Mouse (Mus musculus) heart, embryonic 10.5 days (tissue): Measurements from ENCODE around the gene Gm28048. TPM values are rescaled to one million over a fixed set of nuclear protein-coding genes. Genes with fewer than 3 reads are reported as not detected.
A peak's percentile ranks its signal among the peaks of the same experiment; 100 is the strongest.

Source experiments
- DNase-seq: peaks from one replicate; pipeline ENCODE4 v3.0.0-alpha.2; 2017; ENCODE audit warnings: low spot score
- H3K27ac ChIP-seq: fragments of 300-500 bp; sonication (generic); 2 replicates; pipeline ENCODE4 v1.5.1; 2016; ENCODE audit warnings: mild to moderate bottlenecking
- H3K27me3 ChIP-seq: fragments of 300-500 bp; sonication (generic); 2 replicates; pipeline ENCODE4 v1.6.1; 2016; ENCODE audit warnings: mild to moderate bottlenecking; ENCODE audit not compliant: poor library complexity, insufficient read depth, severe bottlenecking
- H3K36me3 ChIP-seq: fragments of 300-500 bp; sonication (generic); 2 replicates; pipeline ENCODE4 v1.6.1; 2016; ENCODE audit warnings: mild to moderate bottlenecking, moderate library complexity
- H3K4me1 ChIP-seq: fragments of 300-500 bp; sonication (generic); 2 replicates; pipeline ENCODE4 v1.6.1; 2016; ENCODE audit warnings: mild to moderate bottlenecking
- H3K4me3 ChIP-seq: fragments of 300-500 bp; sonication (generic); 2 replicates; pipeline ENCODE4 v1.5.1; 2016; ENCODE audit warnings: mild to moderate bottlenecking, moderate library complexity
- H3K9me3 ChIP-seq: fragments of 300-500 bp; sonication (generic); 2 replicates; pipeline ENCODE4 v1.6.1; 2016; ENCODE audit warnings: mild to moderate bottlenecking, moderate library complexity
- WGBS: fragments of 180-500 bp; shearing (Covaris S2); methylation state at CpG from one replicate; pipeline ENCODE4 v1.1.7; 2016; 5-methylcytosine and 5-hydroxymethylcytosine counted together
- polyA plus RNA-seq: library from polyadenylated mRNA; unstranded; fragments of >200 nt; fragmentation: Nextera tagmentation; extraction: Ambion mirVana; gene quantifications from 2 replicates; pipeline ENCODE4 v1.2.1, GENCODE M21; 2016

The Gm28048 gene
- polyA plus RNA-seq, 1 experiment from 2014 or later: 8.3 TPM

- Histone ChIP-seq H3K4me3 (peak overlapping the region; percentile 67), H3K27ac (peak overlapping the region; percentile 90), H3K9me3 (no peaks in the 10 kb centered on the region), H3K27me3 (no peaks in the 10 kb centered on the region), H3K4me1 (0 out of 2 replicates have a peak, but pooled peaks cover 4% of the 10 kb centered on the region), H3K36me3 (peaks cover 21% of the 10 kb centered on the region)
- under 1% methylated on average over 40 of the region's 40 CpGs for WGBS
- DNase-seq: peak; percentile 94
Observed at GRCm38 (mm10) chr11:23008181-23008823, 26.4 kb upstream of the Gm28048 start.

- peaks cover 27% of the 10 kb centered on the region for H3K36me3 ChIP-seq
- DNase-seq: peak; percentile 90
- 0 out of 2 replicates have a peak, but pooled peaks cover 4% of the 10 kb centered on the region for H3K4me1 ChIP-seq
- H3K27me3 ChIP-seq: no peaks in the 10 kb centered on the region
- WGBS: under 1% methylated on average over 22 of the region's 22 CpGs
- H3K4me3 ChIP-seq: peak within 1 kb of the TSS; percentile 67
- H3K27ac ChIP-seq: peak within 1 kb of the TSS; percentile 90
- no peaks in the 10 kb centered on the region for H3K9me3 ChIP-seq
Observed at GRCm38 (mm10) chr11:23007481-23008180, 25.7 kb upstream of the Gm28048 start, which contains the start of gene Fam161a. Fam161a (plus strand) TSS chr11:23007531.

- Histone ChIP-seq H3K4me3 (peak overlapping the region; percentile 67), H3K9me3 (no peaks in the 10 kb centered on the region), H3K4me1 (0 out of 2 replicates have a peak, but pooled peaks cover 4% of the 10 kb centered on the region), H3K27ac (peak overlapping the region; percentile 90), H3K36me3 (peaks cover 32% of the 10 kb centered on the region), H3K27me3 (no peaks in the 10 kb centered on the region)
- 8% methylated on average over 6 of the region's 6 CpGs for WGBS
- DNase-seq: no peak
Observed at GRCm38 (mm10) chr11:23007166-23007480, 25.2 kb upstream of the Gm28048 start.

GRCm38 (mm10) chr11:23005276-23005675 lies 23.4 kb upstream of the Gm28048 start:
- DNase-seq: no peak
- H3K9me3 ChIP-seq: no peaks in the 10 kb centered on the region
- H3K4me1 ChIP-seq: 0 out of 2 replicates have a peak, but pooled peaks cover 4% of the 10 kb centered on the region
- no peak overlapping the region for H3K4me3 ChIP-seq
- H3K36me3 ChIP-seq: peaks cover 50% of the 10 kb centered on the region
- WGBS: 89% methylated on average over 1 of the region's 1 CpGs
- no peak overlapping the region for H3K27ac ChIP-seq
- H3K27me3 ChIP-seq: no peaks in the 10 kb centered on the region

- Histone ChIP-seq H3K36me3 (peaks cover 99% of the 10 kb centered on the region), H3K27me3 (no peaks in the 10 kb centered on the region), H3K4me1 (no peaks in the 10 kb centered on the region), H3K9me3 (no peaks in the 10 kb centered on the region), H3K4me3 (no peak overlapping the region), H3K27ac (no peak overlapping the region)
- no peak for DNase-seq
- 67% methylated on average over 1 of the region's 1 CpGs for WGBS
Observed at GRCm38 (mm10) chr11:22998308-22998707, 16.4 kb upstream of the Gm28048 start.

- Histone ChIP-seq H3K27me3 (no peaks in the 10 kb centered on the region), H3K9me3 (no peaks in the 10 kb centered on the region), H3K4me1 (peaks cover 10% of the 10 kb centered on the region), H3K27ac (no peak overlapping the region), H3K36me3 (peaks cover 74% of the 10 kb centered on the region), H3K4me3 (no peak overlapping the region)
- WGBS: 95% methylated on average over 4 of the region's 4 CpGs
- DNase-seq: no peak
Observed at GRCm38 (mm10) chr11:22995461-22995860, 13.6 kb upstream of the Gm28048 start.

- DNase-seq: no peak
- H3K27ac ChIP-seq: no peak overlapping the region
- WGBS: 91% methylated on average over 2 of the region's 2 CpGs
- peaks cover 62% of the 10 kb centered on the region for H3K36me3 ChIP-seq
- H3K4me1 ChIP-seq: peaks cover 10% of the 10 kb centered on the region
- no peak overlapping the region for H3K4me3 ChIP-seq
- no peaks in the 10 kb centered on the region for H3K27me3 ChIP-seq
- H3K9me3 ChIP-seq: no peaks in the 10 kb centered on the region
Observed at GRCm38 (mm10) chr11:22994271-22994670, 12.4 kb upstream of the Gm28048 start.

- WGBS: 9% methylated on average over 14 of the region's 14 CpGs
- peak overlapping the region; percentile 99 for H3K27ac ChIP-seq
Observed at GRCm38 (mm10) chr11:22991218-22991835, 9.4 kb upstream of the Gm28048 start.

GRCm38 (mm10) chr11:22990393-22991126 lies 8.7 kb upstream of the Gm28048 start, which contains the start of gene Cct4:
Cct4 (plus strand) TSS chr11:22990519.
- peak within 1 kb of the TSS; percentile 99 for H3K27ac ChIP-seq

More at GRCm38 (mm10) chr11:22991218-22991835, 9.4 kb upstream of the Gm28048 start:
- Histone ChIP-seq H3K9me3 (no peaks in the 10 kb centered on the region), H3K36me3 (peaks cover 33% of the 10 kb centered on the region), H3K4me1 (peaks cover 10% of the 10 kb centered on the region), H3K4me3 (peak overlapping the region; percentile 98), H3K27me3 (no peaks in the 10 kb centered on the region)
- no peak for DNase-seq

GRCm38 (mm10) chr11:22989786-22990185 lies 7.9 kb upstream of the Gm28048 start:
- Histone ChIP-seq H3K4me1 (peaks cover 10% of the 10 kb centered on the region), H3K9me3 (no peaks in the 10 kb centered on the region), H3K27me3 (no peaks in the 10 kb centered on the region), H3K27ac (peak overlapping the region; percentile 99), H3K4me3 (peak overlapping the region; percentile 98), H3K36me3 (peaks cover 17% of the 10 kb centered on the region)
- no peak for DNase-seq
- 48% methylated on average over 1 of the region's 1 CpGs for WGBS

More at GRCm38 (mm10) chr11:22990393-22991126, 8.7 kb upstream of the Gm28048 start, which contains the start of gene Cct4:
- H3K4me1 ChIP-seq: peaks cover 10% of the 10 kb centered on the region
- peaks cover 25% of the 10 kb centered on the region for H3K36me3 ChIP-seq
- H3K27me3 ChIP-seq: no peaks in the 10 kb centered on the region
- peak; percentile 98 for DNase-seq
- peak within 1 kb of the TSS; percentile 98 for H3K4me3 ChIP-seq
- WGBS: under 1% methylated on average over 66 of the region's 66 CpGs
- no peaks in the 10 kb centered on the region for H3K9me3 ChIP-seq

- H3K27me3 ChIP-seq: no peaks in the 10 kb centered on the region
- 62% methylated on average over 2 of the region's 2 CpGs for WGBS
- peaks cover 11% of the 10 kb centered on the region for H3K4me1 ChIP-seq
- DNase-seq: no peak
- no peaks in the 10 kb centered on the region for H3K36me3 ChIP-seq
- no peak overlapping the region for H3K4me3 ChIP-seq
- no peaks in the 10 kb centered on the region for H3K9me3 ChIP-seq
- H3K27ac ChIP-seq: no peak overlapping the region
Observed at GRCm38 (mm10) chr11:22987357-22987756, 5.5 kb upstream of the Gm28048 start.

- H3K9me3 ChIP-seq: no peaks in the 10 kb centered on the region
- H3K27me3 ChIP-seq: no peaks in the 10 kb centered on the region
- H3K4me1 ChIP-seq: peaks cover 10% of the 10 kb centered on the region
- DNase-seq: no peak
- whole genome bisulfite sequencing: 78% methylated on average over 3 of the region's 3 CpGs
- no peak overlapping the region for H3K4me3 ChIP-seq
- no peak overlapping the region for H3K27ac ChIP-seq
- H3K36me3 ChIP-seq: no peaks in the 10 kb centered on the region
Observed at GRCm38 (mm10) chr11:22985510-22985909, 3.6 kb upstream of the Gm28048 start.
